Mouse (Mus musculus): ENCODE results near the gene Dync1li1. TPM values are rescaled to one million over a fixed set of nuclear protein-coding genes. Genes with fewer than 3 reads are reported as not detected.
A peak's percentile ranks its signal among the peaks of the same experiment; 100 is the strongest.

Gene Dync1li1
- total and polyA plus RNA-seq, 3 experiments = 38.1 to 57.0 (median 43.6) TPM

DNA sequence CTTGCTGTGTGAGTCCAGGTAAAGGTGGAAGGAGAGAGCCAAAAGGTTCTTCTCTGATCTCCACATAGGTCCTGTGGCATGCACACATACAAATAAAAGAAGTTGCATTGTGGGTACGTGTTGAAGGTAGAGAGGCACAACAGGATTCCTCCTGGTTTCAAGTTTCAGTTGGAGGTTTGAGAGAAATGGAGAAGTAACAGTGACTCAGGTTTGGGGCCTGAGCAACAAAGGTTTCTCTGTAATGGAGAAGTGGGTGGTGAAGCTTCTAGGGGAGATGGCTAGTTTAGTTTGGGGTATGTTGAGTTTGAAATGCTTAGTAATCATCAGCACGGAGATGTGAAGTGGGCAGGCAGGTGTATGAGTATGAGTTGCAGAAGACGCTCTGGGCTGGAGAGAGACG lies 6.4 kb upstream of the Dync1li1 start:
- Histone ChIP-seq H3K27ac (ENCODE audit: insufficient read depth, low read depth) (no peak overlapping the region), H3K9ac (ENCODE audit: insufficient read depth, low read depth) (no peak overlapping the region), H3K36me3 (replicated peaks in 1 of 2; ENCODE audit: control insufficient read depth in 1 of 2, insufficient read depth in 1 of 2, low read length in 1 of 2) (no peaks in the 10 kb centered on the region), H3K79me2 (replicated peaks; ENCODE audit: control insufficient read depth, extremely low read depth, insufficient read depth, poor library complexity, severe bottlenecking) (no peaks in the 10 kb centered on the region), H3K9me3 (replicated peaks; ENCODE audit: low read length) (no peaks in the 10 kb centered on the region), H3K27me3 (replicated peaks) (no peaks in the 10 kb centered on the region), H3K4me3 (replicated peaks in 1 of 3; ENCODE audit: low read depth in 2 of 3, low read length in 2 of 3, poor library complexity in 1 of 3) (no peak overlapping the region), H3K4me2 (ENCODE audit: insufficient read depth, low read depth, poor library complexity, severe bottlenecking) (no peak overlapping the region), H3K4me1 (ENCODE audit: control insufficient read depth in 1 of 2, insufficient read depth in 2 of 2) (peaks cover 0 to 8% of the 10 kb centered on the region in 2 experiments; a peak in 2 of 4 replicates)
- dilution Hi-C loops (cut with MboI; ENCODE audit: extremely low pct_ligation_motif_present, extremely low pct_unique_long_range_greater_than_20kb, low sequenced_read_pairs) = no loop called here
- no peak for DNase-seq (ENCODE audit: extremely low read depth)
- no peak for TF ChIP-seq SMC3 (IDR thresholded peaks at IDR 0.05; ENCODE audit: low read depth, low read length)
- in situ Hi-C loops (cut with MboI; ENCODE audit: low pct_ligation_motif_present, low pct_unique_long_range_greater_than_20kb, low sequenced_read_pairs) = no loop called here

DNA sequence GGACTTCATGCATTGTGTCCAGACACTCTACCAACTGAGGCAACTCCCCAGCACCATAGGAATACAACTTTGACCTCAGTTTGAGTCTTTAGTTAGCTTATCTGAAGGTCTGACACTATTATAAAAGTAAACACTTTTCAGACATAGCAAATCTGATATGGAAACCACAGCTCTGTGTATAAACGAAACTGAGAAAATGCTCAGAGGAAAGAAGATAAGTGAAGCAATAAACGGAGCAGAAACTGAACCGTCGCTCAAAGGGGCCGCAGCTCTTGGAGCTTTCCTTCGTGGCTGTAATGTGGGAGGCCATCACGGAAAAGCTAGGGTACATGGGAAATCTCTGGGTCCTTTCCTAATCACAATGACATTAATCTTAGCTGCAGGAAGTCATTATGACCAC lies 2.3 kb upstream of the Dync1li1 start:
- Histone ChIP-seq H3K27me3 (replicated peaks) (no peaks in the 10 kb centered on the region), H3K9ac (ENCODE audit: insufficient read depth, low read depth) (no peak overlapping the region), H3K4me2 (ENCODE audit: insufficient read depth, low read depth, poor library complexity, severe bottlenecking) (no peak overlapping the region), H3K9me3 (replicated peaks; ENCODE audit: low read length) (no peaks in the 10 kb centered on the region), H3K4me1 (ENCODE audit: control insufficient read depth in 1 of 2, insufficient read depth in 2 of 2) (peaks cover 5 to 28% of the 10 kb centered on the region in 2 experiments; a peak in 3 of 4 replicates), H3K36me3 (replicated peaks in 1 of 2; ENCODE audit: control insufficient read depth in 1 of 2, insufficient read depth in 1 of 2, low read length in 1 of 2) (peaks cover 2 to 5% of the 10 kb centered on the region in 2 experiments), H3K79me2 (replicated peaks; ENCODE audit: control insufficient read depth, extremely low read depth, insufficient read depth, poor library complexity, severe bottlenecking) (peaks cover 15% of the 10 kb centered on the region), H3K4me3 (replicated peaks in 1 of 3; ENCODE audit: low read depth in 2 of 3, low read length in 2 of 3, poor library complexity in 1 of 3) (no peak overlapping the region), H3K27ac (ENCODE audit: insufficient read depth, low read depth) (no peak overlapping the region)
- TF ChIP-seq POLR2AphosphoS2 (IDR thresholded peaks at IDR 0.05; ENCODE audit: low read depth, low read length) (no peak), ETS1 (conservative IDR thresholded peaks at IDR 0.05; ENCODE audit: low read depth, low read length) (no peak), TCF12 (IDR thresholded peaks at IDR 0.05; ENCODE audit: low read depth, low read length) (no peak), RAD21 (IDR thresholded peaks at IDR 0.05; ENCODE audit: low read depth, low read length) (no peak), KAT2A (IDR thresholded peaks at IDR 0.05; ENCODE audit: insufficient replicate concordance, low read length) (no peak), NELFE (IDR thresholded peaks at IDR 0.05; ENCODE audit: low read depth, low read length) (no peak), CTCF (conservative IDR thresholded peaks at IDR 0.05 in 1 of 2, IDR thresholded peaks at IDR 0.05 in 1 of 2; ENCODE audit: low read depth in 2 of 2, low read length in 2 of 2) (no peak), MEF2A (IDR thresholded peaks at IDR 0.05; ENCODE audit: borderline replicate concordance, low read depth, low read length) (no peak)
- no peak for DNase-seq (ENCODE audit: extremely low read depth)
- dilution Hi-C loops (cut with MboI; ENCODE audit: extremely low pct_ligation_motif_present, extremely low pct_unique_long_range_greater_than_20kb, low sequenced_read_pairs) (no loop called here), in situ Hi-C loops (cut with MboI; ENCODE audit: low pct_ligation_motif_present, low pct_unique_long_range_greater_than_20kb, low sequenced_read_pairs) (no loop called here)

DNA sequence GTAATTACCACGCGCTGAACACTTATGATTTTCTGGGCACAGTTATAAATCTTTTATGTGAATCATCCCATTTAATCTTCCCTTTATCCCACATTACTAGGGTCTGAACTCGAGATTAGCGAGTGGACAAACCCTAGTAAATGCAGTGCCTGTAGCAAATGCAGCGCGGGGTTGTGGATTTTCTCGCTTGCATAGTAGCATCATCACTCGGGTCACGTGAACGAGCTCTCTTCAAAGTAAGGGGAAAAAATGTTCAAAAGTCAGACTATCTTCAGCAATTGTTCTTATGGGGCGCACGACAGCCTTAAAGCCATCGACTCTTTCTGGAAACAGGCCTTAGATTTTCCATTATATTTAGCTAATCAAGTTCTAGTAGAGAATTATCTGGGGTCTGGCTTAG lies 951 bp upstream of the Dync1li1 start:
- H3K4me1 ChIP-seq (ENCODE audit: control insufficient read depth in 1 of 2, insufficient read depth in 2 of 2) = peaks cover 5 to 25% of the 10 kb centered on the region in 2 experiments; a peak in 3 of 4 replicates
- peaks cover 15% of the 10 kb centered on the region for H3K79me2 ChIP-seq (replicated peaks; ENCODE audit: control insufficient read depth, extremely low read depth, insufficient read depth, poor library complexity, severe bottlenecking)
- H3K27me3 ChIP-seq (replicated peaks) = no peaks in the 10 kb centered on the region
- no peaks in the 10 kb centered on the region for H3K9me3 ChIP-seq (replicated peaks; ENCODE audit: low read length)
- in situ Hi-C loops (cut with MboI; ENCODE audit: low pct_ligation_motif_present, low pct_unique_long_range_greater_than_20kb, low sequenced_read_pairs) = no loop called here
- H3K9ac ChIP-seq (ENCODE audit: insufficient read depth, low read depth) = peak overlapping the region; percentile 81
- DNase-seq (ENCODE audit: extremely low read depth) = no peak
- H3K27ac ChIP-seq (ENCODE audit: insufficient read depth, low read depth) = no peak overlapping the region
- H3K4me2 ChIP-seq (ENCODE audit: insufficient read depth, low read depth, poor library complexity, severe bottlenecking) = peak overlapping the region; percentile 94
- peak overlapping the region in 2 of 3 experiments; percentile 82 to 83 for H3K4me3 ChIP-seq (replicated peaks in 1 of 3; ENCODE audit: low read depth in 2 of 3, low read length in 2 of 3, poor library complexity in 1 of 3)
- peaks cover 7 to 16% of the 10 kb centered on the region in 2 experiments for H3K36me3 ChIP-seq (replicated peaks in 1 of 2; ENCODE audit: control insufficient read depth in 1 of 2, insufficient read depth in 1 of 2, low read length in 1 of 2)
- TF ChIP-seq EP300 (IDR thresholded peaks at IDR 0.05; ENCODE audit: low read length) = no peak
- no peak for TF ChIP-seq ELF1 (IDR thresholded peaks at IDR 0.05; ENCODE audit: low read depth, low read length)
- no peak for TF ChIP-seq BHLHE40 (IDR thresholded peaks at IDR 0.05; ENCODE audit: low read depth, low read length)
- no peak for TF ChIP-seq MYC (IDR thresholded peaks at IDR 0.05; ENCODE audit: low read depth, low read length)
- TF ChIP-seq NELFE (IDR thresholded peaks at IDR 0.05; ENCODE audit: low read depth, low read length) = no peak
- no peak for TF ChIP-seq ZC3H11A (IDR thresholded peaks at IDR 0.05; ENCODE audit: low read depth, low read length)
- no peak for TF ChIP-seq MEF2A (IDR thresholded peaks at IDR 0.05; ENCODE audit: borderline replicate concordance, low read depth, low read length)
- no peak for TF ChIP-seq HCFC1 (IDR thresholded peaks at IDR 0.05; ENCODE audit: low read depth, low read length)
- TF ChIP-seq E2F4 (IDR thresholded peaks at IDR 0.05; ENCODE audit: insufficient replicate concordance, low read depth, low read length) = no peak
- TF ChIP-seq PAX5 (IDR thresholded peaks at IDR 0.05; ENCODE audit: low read length) = no peak
- no peak for TF ChIP-seq TCF12 (IDR thresholded peaks at IDR 0.05; ENCODE audit: low read depth, low read length)
- TF ChIP-seq ETS1 (conservative IDR thresholded peaks at IDR 0.05; ENCODE audit: low read depth, low read length) = no peak
- no peak for TF ChIP-seq GABPA (IDR thresholded peaks at IDR 0.05; ENCODE audit: insufficient replicate concordance, low read depth, low read length)
- no peak for TF ChIP-seq UBTF (IDR thresholded peaks at IDR 0.05; ENCODE audit: low read depth, low read length)
- no peak for TF ChIP-seq ZMIZ1 (IDR thresholded peaks at IDR 0.05; ENCODE audit: low read depth, low read length)
- no peak for TF ChIP-seq POLR2AphosphoS2 (IDR thresholded peaks at IDR 0.05; ENCODE audit: low read depth, low read length)
- TF ChIP-seq CHD1 (IDR thresholded peaks at IDR 0.05; ENCODE audit: low read depth, low read length) = no peak
- dilution Hi-C loops (cut with MboI; ENCODE audit: extremely low pct_ligation_motif_present, extremely low pct_unique_long_range_greater_than_20kb, low sequenced_read_pairs) = no loop called here

Measured in CH12.LX (cell line).